Mouse (Mus musculus): Measurements from ENCODE around the gene Vmn1r27.

The Vmn1r27 gene

DNA sequence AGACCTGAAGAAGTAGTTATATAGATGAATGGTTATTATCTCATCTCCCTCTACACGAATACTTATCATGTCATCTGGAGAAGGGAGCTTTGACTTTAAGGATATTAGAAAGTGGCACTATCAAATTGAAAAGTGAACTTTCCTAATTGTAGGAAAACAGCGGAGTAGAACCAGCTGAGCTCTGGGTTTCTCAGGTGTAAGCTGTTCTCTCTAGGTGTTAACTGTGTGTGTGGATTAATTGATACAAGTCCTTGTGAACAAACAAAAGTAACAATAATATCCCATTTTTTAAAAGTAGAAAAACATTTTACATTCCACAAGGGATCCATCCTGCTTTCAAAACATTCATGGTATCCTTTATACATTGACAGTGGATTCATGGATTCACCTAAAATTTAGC, at the start of gene Vmn1r27:
Gene Vmn1r27, minus strand, starts transcription at position 101 of the 400 bp plus-strand sequence.
- DNase-seq = no peak

GRCm38 (mm10) chr6:58261737-58262136, 43.1 kb upstream of the Vmn1r27 start, which contains the start of gene Vmn1r28:
Vmn1r28 (plus strand) TSS chr6:58262037.
- DNase-seq = no peak

GRCm38 (mm10) chr6:58216119-58216518, 2.5 kb downstream of the Vmn1r27 start:
- DNase-seq = no peak
